Mouse (Mus musculus) layer of hippocampus, adult 2 months (tissue): ENCODE results near the gene Klhl34. TPM values are rescaled to one million over a fixed set of nuclear protein-coding genes. Genes with fewer than 3 reads are reported as not detected.

Experiments used
- DNase-seq, 2 experiments: peaks; one replicate each; pipeline ENCODE4 v3.0.0; 2022; ENCODE audit warnings: low spot score in 2 of 2
- H3K27ac ChIP-seq: fragments of 200-600 bp; 2 replicates; pipeline ENCODE4 v1.8.1; 2022
- H3K4me3 ChIP-seq: fragments of 200-600 bp; 2 replicates; pipeline ENCODE4 v1.8.1; 2022; ENCODE audit warnings: mild to moderate bottlenecking
- CTCF ChIP-seq: fragments of 200-600 bp; conservative IDR thresholded peaks from 2 replicates; pipeline ENCODE4 v1.8.1; 2022; ENCODE audit warnings: antibody characterized with exemption, mild to moderate bottlenecking, moderate library complexity
- long read RNA-seq, 2 experiments: library from polyadenylated mRNA; stranded (forward); transcript quantifications; one replicate each; pipeline ENCODE4 v2.0.0; 2021; ENCODE audit warnings: borderline mapping rate in 2 of 2
- total RNA-seq, 2 experiments: library from RNA; stranded (reverse); gene quantifications; 2 replicates each; pipeline ENCODE4 v1.2.3; 2021

Gene Klhl34
- under 1 TPM; 0.25 to 0.26 TPM for total RNA-seq
- long read RNA-seq, experiment 1, partial matches to known transcripts = 0 of 1 reads
- long read RNA-seq, experiment 1, other reads (novel, unspliced or antisense) = 0 of 1 reads
- long read RNA-seq, experiment 2, partial matches to known transcripts = 0 of 3 reads
- long read RNA-seq, experiment 2, other reads (novel, unspliced or antisense) = 0 of 3 reads

- no peak for TF ChIP-seq CTCF
- Histone ChIP-seq H3K27ac (peak within 1 kb of the TSS; percentile 46; the same call in 1 of the 2 replicates), H3K4me3 (peak within 1 kb of the TSS; percentile 11; the same call in 1 of the 2 replicates)
Observed at GRCm38 (mm10) chrX:157818207-157818920, at the start of gene Klhl34. TSS of gene Klhl34 (plus strand) at chrX:157818435.

GRCm38 (mm10) chrX:157801669-157802068 is 16.6 kb upstream of the Klhl34 start:
- no peak for DNase-seq
- TF ChIP-seq CTCF = no peak
- Histone ChIP-seq H3K27ac (no peak overlapping the region), H3K4me3 (no peak overlapping the region)

More at GRCm38 (mm10) chrX:157818207-157818920, at the start of gene Klhl34:
- no peak for DNase-seq

GRCm38 (mm10) chrX:157809721-157810120 is 8.5 kb upstream of the Klhl34 start:
- DNase-seq = no peak
- TF ChIP-seq CTCF = no peak
- H3K27ac ChIP-seq = no peak overlapping the region
- H3K4me3 ChIP-seq = no peak overlapping the region

- Histone ChIP-seq H3K27ac (peak overlapping the region; percentile 46; the same call in 1 of the 2 replicates), H3K4me3 (peak overlapping the region; percentile 11; the same call in 1 of the 2 replicates)
- no peak for TF ChIP-seq CTCF
- no peak for DNase-seq
Observed at GRCm38 (mm10) chrX:157817571-157818206, 546 bp upstream of the Klhl34 start.

GRCm38 (mm10) chrX:157818921-157819260 is 656 bp downstream of the Klhl34 start:
- TF ChIP-seq CTCF = no peak

GRCm38 (mm10) chrX:157829983-157830382 is 11.7 kb downstream of the Klhl34 start:
- TF ChIP-seq CTCF = no peak
- Histone ChIP-seq H3K4me3 (no peak overlapping the region), H3K27ac (no peak overlapping the region)
- DNase-seq = no peak

More at GRCm38 (mm10) chrX:157818921-157819260, 656 bp downstream of the Klhl34 start:
- no peak overlapping the region for H3K4me3 ChIP-seq
- DNase-seq = no peak
- H3K27ac ChIP-seq = peak overlapping the region; percentile 46; the same call in 1 of the 2 replicates

Other genes with a start within 250 kb of the Klhl34 start
- under 1 TPM in 1 of 2 experiments, not detected in 1; 0.93 TPM for gene Yy2, start 249.4 kb upstream of the Klhl34 start, total RNA-seq
- gene Mbtps2, start 219.7 kb upstream of the Klhl34 start, total RNA-seq = 10 to 100 TPM; 34.0 to 34.1 TPM
- gene Smpx, start 119.5 kb upstream of the Klhl34 start, total RNA-seq = not detected
- gene Cnksr2, start 224.9 kb downstream of the Klhl34 start, total RNA-seq = 100 to 1,000 TPM; 278 to 289 TPM